Mouse (Mus musculus) thymus, postnatal 14 days (tissue): Measurements from ENCODE around the gene Ptprd.

Experiments
- DNase-seq: peaks from one replicate; pipeline ENCODE4 v3.0.0; 2021

Ptprd gene

GRCm38 (mm10) chr4:77537843-77538242, 673.9 kb downstream of the Ptprd start:
- DNase-seq, result no peak

- DNase-seq, result no peak
Measured at GRCm38 (mm10) chr4:77537336-77537735, 674.4 kb downstream of the Ptprd start.

GRCm38 (mm10) chr4:77535601-77536000, 676.2 kb downstream of the Ptprd start:
- no peak for DNase-seq

- DNase-seq, result no peak
Measured at GRCm38 (mm10) chr4:77534553-77534952, 677.2 kb downstream of the Ptprd start.

GRCm38 (mm10) chr4:77519166-77519565, 692.6 kb downstream of the Ptprd start:
- no peak for DNase-seq

- no peak for DNase-seq
Measured at GRCm38 (mm10) chr4:77513914-77514628, 697.7 kb downstream of the Ptprd start.

GRCm38 (mm10) chr4:77513041-77513440, 698.7 kb downstream of the Ptprd start:
- DNase-seq, result no peak

- no peak for DNase-seq
Measured at GRCm38 (mm10) chr4:77454049-77454448, 757.7 kb downstream of the Ptprd start.

GRCm38 (mm10) chr4:77399146-77399545, 812.6 kb downstream of the Ptprd start:
- no peak for DNase-seq

- no peak for DNase-seq
Measured at GRCm38 (mm10) chr4:77361728-77362127, 850.0 kb downstream of the Ptprd start.

GRCm38 (mm10) chr4:77327198-77327597, 884.6 kb downstream of the Ptprd start:
- no peak for DNase-seq

GRCm38 (mm10) chr4:77317060-77317680, 894.6 kb downstream of the Ptprd start:
- DNase-seq, result no peak

- DNase-seq, result no peak
Measured at GRCm38 (mm10) chr4:77316644-77317043, 895.1 kb downstream of the Ptprd start.

- DNase-seq, result no peak
Measured at GRCm38 (mm10) chr4:77310127-77310788, 901.5 kb downstream of the Ptprd start.

GRCm38 (mm10) chr4:77283423-77283822, 928.3 kb downstream of the Ptprd start:
- DNase-seq, result no peak

GRCm38 (mm10) chr4:77277913-77278312, 933.8 kb downstream of the Ptprd start:
- DNase-seq, result no peak

GRCm38 (mm10) chr4:77259972-77260290, 951.8 kb downstream of the Ptprd start:
- no peak for DNase-seq

- no peak for DNase-seq
Measured at GRCm38 (mm10) chr4:77259250-77259971, 952.4 kb downstream of the Ptprd start.

GRCm38 (mm10) chr4:77251188-77251587, 960.6 kb downstream of the Ptprd start:
- DNase-seq, result no peak

GRCm38 (mm10) chr4:77249801-77250200, 962.0 kb downstream of the Ptprd start:
- DNase-seq, result no peak

- DNase-seq, result no peak
Measured at GRCm38 (mm10) chr4:77248918-77249317, 962.8 kb downstream of the Ptprd start.

GRCm38 (mm10) chr4:77241852-77242455, 969.8 kb downstream of the Ptprd start:
- no peak for DNase-seq

- no peak for DNase-seq
Measured at GRCm38 (mm10) chr4:77238144-77238543, 973.6 kb downstream of the Ptprd start.
